Mouse (Mus musculus) hindbrain, embryonic 14.5 days (tissue): ENCODE data around the gene 1700018B08Rik. TPM values are rescaled to one million over a fixed set of nuclear protein-coding genes. Genes with fewer than 3 reads are reported as not detected.

Experiments
- polyA plus RNA-seq: library from polyadenylated mRNA; unstranded; fragments of >200 nt; fragmentation: Nextera tagmentation; extraction: Ambion mirVana; gene quantifications from 2 replicates; pipeline ENCODE4 v1.2.1, GENCODE M21; 2014

Gene 1700018B08Rik
- polyA plus RNA-seq, 1 experiment from 2014 or later: not detected

Other genes with a start within 250 kb of the 1700018B08Rik start
- gene Fbxo31, start 34.5 kb upstream of the 1700018B08Rik start, polyA plus RNA-seq: 36.2 and 38.1 TPM in 2 replicates
- gene Map1lc3b, start 46.0 kb upstream of the 1700018B08Rik start, polyA plus RNA-seq: 389 and 391 TPM in 2 replicates
- gene Zcchc14, start 108.6 kb upstream of the 1700018B08Rik start, polyA plus RNA-seq: 33.5 and 35.6 TPM in 2 replicates
- gene Jph3, start 185.3 kb upstream of the 1700018B08Rik start, polyA plus RNA-seq: 90.1 and 93.1 TPM in 2 replicates